In the genomic region with DNA sequence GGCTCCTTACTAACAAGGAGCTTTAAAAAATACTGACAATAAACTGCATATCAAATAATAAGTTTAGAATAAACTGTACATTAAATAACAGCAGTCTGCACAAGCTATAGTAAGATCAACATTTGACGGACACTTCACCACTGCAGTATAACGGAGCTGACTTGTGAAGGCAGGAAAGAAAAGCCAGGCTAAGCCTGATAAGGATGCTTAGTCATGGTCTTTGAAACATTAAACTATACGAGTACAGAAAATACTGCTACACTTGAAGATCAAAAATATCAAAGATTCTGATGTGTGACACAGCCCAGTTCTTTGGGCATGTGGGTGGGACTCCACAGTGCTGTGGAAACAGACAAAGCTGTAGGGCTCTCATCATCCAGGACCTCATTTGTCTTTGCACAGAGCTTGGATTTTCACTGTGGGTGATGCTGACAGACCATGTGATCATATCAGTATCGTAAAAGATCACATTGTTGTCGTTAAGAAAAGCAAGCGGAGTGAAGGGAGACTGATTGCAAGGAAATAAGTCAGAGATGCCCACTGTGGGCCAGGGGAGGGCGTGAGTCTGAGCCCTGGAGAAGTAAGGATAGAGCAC, we compare ENCODE assay signal across 21 mouse cellular contexts.
DNase-seq lines count a peak whose midpoint lies in the region; ATAC-seq and TF ChIP-seq lines count a peak whose summit lies in the region.
"Had no signal": no experiment of that assay in that cellular context is flagged by ENCODE, and none has a peak within 500 bp of the region (broad histone marks: within the 10 kb centered on the region; RNA-seq: fewer than 3 reads in every experiment).

No protein-coding gene starts in this region.

- no peak overlapping the region for H3K4me3 ChIP-seq in heart, embryonic 14.5 days (ENCODE audit: control insufficient read depth in 1 of 2, insufficient read depth in 1 of 2, low read depth in 1 of 2, low read length in 2 of 2)
- H3K4me3 ChIP-seq in midbrain, embryonic 15.5 days, result no peak overlapping the region
- no peak overlapping the region for H3K4me3 ChIP-seq in midbrain, embryonic 10.5 days
- no peak overlapping the region for H3K4me3 ChIP-seq in thymus, adult 2 months (ENCODE audit: control insufficient read depth, insufficient read depth, low read length)
- H3K4me3 ChIP-seq: embryonic facial prominence, embryonic 12.5 days; heart, embryonic 15.5 days; kidney, embryonic 15.5 days; limb, embryonic 13.5 days; liver, embryonic 12.5 days had no signal

- no peaks in the 10 kb centered on the region for H3K27me3 ChIP-seq in heart, embryonic 14.5 days (ENCODE audit: control insufficient read depth, insufficient read depth, low read length)
- H3K27me3 ChIP-seq in midbrain, embryonic 15.5 days (replicated peaks), result no peaks in the 10 kb centered on the region
- no peaks in the 10 kb centered on the region for H3K27me3 ChIP-seq in midbrain, embryonic 10.5 days (ENCODE audit: low read depth, poor library complexity, severe bottlenecking)
- no peaks in the 10 kb centered on the region for H3K27me3 ChIP-seq in thymus, adult 2 months (ENCODE audit: control insufficient read depth, insufficient read depth, low read length)
- H3K27me3 ChIP-seq: embryonic facial prominence, embryonic 12.5 days; heart, embryonic 15.5 days; kidney, embryonic 15.5 days; limb, embryonic 13.5 days; liver, embryonic 12.5 days had no signal

- WGBS in heart, embryonic 14.5 days, result 42% methylated on average over 7 of the region's 7 CpGs
- 81% methylated on average over 7 of the region's 7 CpGs for WGBS in midbrain, embryonic 15.5 days
- WGBS in midbrain, embryonic 10.5 days, result 87% methylated on average over 7 of the region's 7 CpGs
- 80% methylated on average over 7 of the region's 7 CpGs for WGBS in thymus, adult 2 months

- no peak overlapping the region for H3K9ac ChIP-seq in heart, embryonic 14.5 days (ENCODE audit: low read length)
- no peak overlapping the region for H3K9ac ChIP-seq in midbrain, embryonic 15.5 days
- H3K9ac ChIP-seq: embryonic facial prominence, embryonic 12.5 days; forebrain, postnatal 0 days; heart, embryonic 15.5 days; kidney, embryonic 15.5 days; limb, embryonic 13.5 days; liver, embryonic 12.5 days; lung, embryonic 14.5 days had no signal

- H3K4me1 ChIP-seq in heart, embryonic 14.5 days (ENCODE audit: control insufficient read depth in 2 of 2, insufficient read depth in 2 of 2, low read length in 2 of 2), result peaks cover 10 to 16% of the 10 kb centered on the region in 2 experiments
- H3K4me1 ChIP-seq in midbrain, embryonic 15.5 days, result peaks cover 2% of the 10 kb centered on the region; the same call in 1 of the 2 replicates
- H3K4me1 ChIP-seq in midbrain, embryonic 10.5 days, result 0 out of 2 replicates have a peak, but pooled peaks cover 2% of the 10 kb centered on the region
- H3K4me1 ChIP-seq in thymus, adult 2 months (replicated peaks; ENCODE audit: control insufficient read depth, insufficient read depth, low read length), result no peaks in the 10 kb centered on the region
- H3K4me1 ChIP-seq: embryonic facial prominence, embryonic 12.5 days had no signal

- peak; percentile 43; the same call in 1 of the 2 replicates for ATAC-seq in heart, embryonic 14.5 days (ENCODE audit: insufficient number of reproducible peaks, insufficient read depth, low FRiP score, low read depth)
- peak; percentile 67; the same call in 1 of the 2 replicates for ATAC-seq in midbrain, embryonic 15.5 days (replicated peaks)
- ATAC-seq in megakaryocyte progenitor cell, adult 5-6 weeks (replicated peaks; ENCODE audit: poor library complexity), result peak; percentile 79
- ATAC-seq: forebrain, postnatal 0 days; liver, embryonic 12.5 days; midbrain, embryonic 16.5 days had no signal

- no peak overlapping the region for H3K27ac ChIP-seq in heart, embryonic 14.5 days (replicated peaks in 1 of 2; ENCODE audit: control insufficient read depth in 1 of 2, insufficient read depth in 1 of 2, low read depth in 2 of 2, low read length in 2 of 2)
- no peak overlapping the region for H3K27ac ChIP-seq in midbrain, embryonic 15.5 days
- no peak overlapping the region for H3K27ac ChIP-seq in midbrain, embryonic 10.5 days (replicated peaks)
- H3K27ac ChIP-seq in thymus, adult 2 months (ENCODE audit: control insufficient read depth, insufficient read depth, low read length), result no peak overlapping the region
- H3K27ac ChIP-seq: embryonic facial prominence, embryonic 12.5 days; heart, embryonic 15.5 days; kidney, embryonic 15.5 days; limb, embryonic 13.5 days; liver, embryonic 12.5 days had no signal

- no peaks in the 10 kb centered on the region for H3K36me3 ChIP-seq in heart, embryonic 14.5 days (ENCODE audit: control insufficient read depth, insufficient read depth, low read length)
- H3K36me3 ChIP-seq in midbrain, embryonic 15.5 days (replicated peaks), result no peaks in the 10 kb centered on the region
- no peaks in the 10 kb centered on the region for H3K36me3 ChIP-seq in midbrain, embryonic 10.5 days
- H3K36me3 ChIP-seq in thymus, adult 2 months (ENCODE audit: control insufficient read depth, insufficient read depth, low read length), result no peaks in the 10 kb centered on the region
- H3K36me3 ChIP-seq: embryonic facial prominence, embryonic 12.5 days; heart, embryonic 15.5 days; kidney, embryonic 15.5 days; limb, embryonic 13.5 days; liver, embryonic 12.5 days had no signal

- no peak for TF ChIP-seq CTCF in thymus, adult 2 months (IDR thresholded peaks at IDR 0.05; ENCODE audit: borderline replicate concordance, control insufficient read depth, extremely low read depth, insufficient read depth, low read length, poor library complexity)

- no peaks in the 10 kb centered on the region for H3K9me3 ChIP-seq in heart, embryonic 14.5 days (ENCODE audit: control insufficient read depth, low read length)
- no peaks in the 10 kb centered on the region for H3K9me3 ChIP-seq in midbrain, embryonic 15.5 days
- H3K9me3 ChIP-seq in midbrain, embryonic 10.5 days (replicated peaks), result no peaks in the 10 kb centered on the region
- H3K9me3 ChIP-seq: embryonic facial prominence, embryonic 12.5 days; heart, embryonic 15.5 days; kidney, embryonic 15.5 days; limb, embryonic 13.5 days; liver, embryonic 12.5 days had no signal

- TF ChIP-seq POLR2A in thymus, adult 2 months (IDR thresholded peaks at IDR 0.05; ENCODE audit: control insufficient read depth, extremely low read depth, insufficient read depth, low read length, poor library complexity), result no peak

- H3K4me2 ChIP-seq in heart, embryonic 14.5 days (ENCODE audit: low read length), result no peak overlapping the region
- no peak overlapping the region for H3K4me2 ChIP-seq in midbrain, embryonic 15.5 days
- H3K4me2 ChIP-seq: embryonic facial prominence, embryonic 12.5 days; heart, embryonic 15.5 days; kidney, embryonic 15.5 days; limb, embryonic 13.5 days; liver, embryonic 12.5 days; lung, embryonic 14.5 days had no signal

- DNase-seq in heart, adult 9 months (ENCODE audit: low spot score in 2 of 2), result no peak
- no peak for DNase-seq in midbrain, embryonic 10.5 days (ENCODE audit: low spot score)
- DNase-seq in MEL-GATA-1-ER (ENCODE audit: extremely low read depth, low read depth), result peak; percentile 63
- DNase-seq in thymus, adult 2 months, result no peak
- DNase-seq: adrenal gland, postnatal 25 days; cerebellum, adult 11-12 months; cerebellum, postnatal 10 days; forebrain, postnatal 0 days; kidney, adult 11 months; kidney, postnatal 4 days; lung, embryonic 14.5 days; thymus, adult 18-20 months had no signal
